Mouse (Mus musculus): ENCODE data around the gene Trim63.
"Not testable (repeated sequence)": the region's sequence is repeated elsewhere in the genome, so short reads cannot be mapped to it uniquely, and the experiment has no call there.

Trim63 gene

DNA sequence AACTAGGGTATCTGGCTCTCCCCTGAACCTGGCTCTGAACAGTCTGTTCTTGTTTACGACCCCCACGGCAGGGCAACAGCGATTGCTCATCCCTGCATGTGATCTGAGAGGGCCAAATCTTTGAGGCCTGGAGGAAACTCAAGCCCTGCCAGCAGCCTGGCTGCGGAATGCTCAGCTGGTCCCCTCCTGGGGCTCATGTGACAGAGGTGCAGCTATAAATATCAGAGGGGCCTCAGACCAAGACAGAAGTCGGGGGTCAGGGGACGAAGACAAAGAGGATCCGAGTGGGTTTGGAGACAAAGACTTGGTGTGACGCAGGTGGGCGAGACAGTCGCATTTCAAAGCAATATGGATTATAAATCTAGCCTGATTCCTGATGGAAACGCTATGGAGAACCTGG lies at the start of gene Trim63:
Gene Trim63 (plus strand): TSS at position 245 of the 400 bp plus-strand sequence.
- no peak for DNase-seq

DNA sequence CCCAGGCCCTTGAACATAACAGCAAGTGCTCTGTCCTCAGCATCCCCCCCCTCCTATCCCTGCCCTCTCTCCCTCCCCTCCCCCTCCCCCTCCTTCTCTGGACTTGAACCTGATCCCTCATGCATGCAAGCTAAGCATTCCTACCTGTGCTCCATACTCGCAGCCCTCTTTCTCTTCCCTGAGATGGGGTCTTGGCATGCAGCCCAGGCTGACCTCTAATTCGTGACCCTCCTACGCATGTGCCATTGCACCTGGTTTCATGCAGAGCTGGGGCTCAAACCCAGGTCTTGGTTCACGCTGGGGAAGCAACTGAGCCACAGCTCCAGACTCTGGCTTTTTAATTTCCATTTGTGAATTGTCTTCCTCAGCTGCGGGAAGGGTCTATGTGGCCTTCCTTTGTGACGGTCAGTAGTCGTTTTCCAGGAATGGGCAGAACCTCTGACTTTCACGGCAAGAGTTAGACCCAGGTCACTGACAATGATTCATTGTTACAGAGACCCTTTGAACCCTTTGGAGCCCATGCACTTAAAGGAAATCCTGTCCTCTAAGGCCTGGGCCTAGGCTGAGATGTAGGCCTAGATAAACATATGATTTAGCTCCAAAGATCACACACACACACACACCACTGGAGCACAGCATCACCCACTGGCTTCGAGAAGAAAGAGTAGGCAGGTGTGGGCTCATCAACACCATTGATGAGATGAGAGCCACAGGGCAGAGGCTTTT lies 48.9 kb upstream of the Trim63 start:
- DNase-seq = peak in 1 of 2 experiments; percentile 44

DNA sequence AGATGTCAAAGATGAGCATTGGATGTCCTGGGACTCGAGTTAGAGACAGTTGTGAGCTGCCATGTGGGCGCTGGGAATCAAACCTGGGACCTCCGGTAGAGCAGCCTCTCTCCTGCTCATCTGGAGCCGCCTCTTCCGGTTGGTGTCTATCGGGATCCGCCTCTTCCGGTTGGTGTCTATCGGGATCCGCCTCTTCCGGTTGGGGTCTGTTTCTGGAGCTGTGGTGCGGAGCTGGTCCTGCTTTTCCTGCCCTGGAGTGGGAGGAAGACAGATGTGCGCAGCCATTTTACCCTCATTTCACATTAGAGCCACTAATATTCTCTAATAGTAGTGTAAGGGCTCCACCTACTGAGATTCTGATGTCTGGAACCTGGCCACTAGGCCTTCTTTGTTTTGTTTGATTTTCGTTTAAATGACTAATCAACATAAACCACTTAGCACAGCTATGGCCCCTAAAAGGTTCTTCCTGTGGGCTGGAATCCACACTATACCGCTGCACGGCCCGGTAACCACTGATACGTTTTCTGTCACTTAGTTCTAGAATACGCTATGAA lies 46.7 kb upstream of the Trim63 start:
- peak in 1 of 2 experiments; percentile 55 for DNase-seq

DNA sequence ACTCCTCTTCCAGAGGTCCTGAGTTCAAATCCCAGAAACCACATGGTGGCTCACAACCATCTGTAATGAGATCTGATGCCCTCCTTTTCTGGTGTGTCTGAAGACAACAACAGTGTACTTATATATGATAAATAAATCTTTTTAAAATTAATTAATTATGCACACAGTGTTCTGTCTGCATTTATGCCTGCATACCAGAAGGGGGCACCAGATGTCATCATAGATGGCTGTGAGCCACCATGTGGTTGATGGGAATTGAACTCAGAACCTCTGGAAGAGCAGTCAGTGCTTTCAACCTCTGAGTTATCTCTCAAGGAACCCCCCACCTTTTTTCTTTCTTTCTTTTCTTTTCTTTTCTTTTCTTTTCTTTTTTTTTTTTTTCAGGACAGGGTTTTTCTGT lies 45.3 kb upstream of the Trim63 start:
- not testable (repeated sequence) for DNase-seq

DNA sequence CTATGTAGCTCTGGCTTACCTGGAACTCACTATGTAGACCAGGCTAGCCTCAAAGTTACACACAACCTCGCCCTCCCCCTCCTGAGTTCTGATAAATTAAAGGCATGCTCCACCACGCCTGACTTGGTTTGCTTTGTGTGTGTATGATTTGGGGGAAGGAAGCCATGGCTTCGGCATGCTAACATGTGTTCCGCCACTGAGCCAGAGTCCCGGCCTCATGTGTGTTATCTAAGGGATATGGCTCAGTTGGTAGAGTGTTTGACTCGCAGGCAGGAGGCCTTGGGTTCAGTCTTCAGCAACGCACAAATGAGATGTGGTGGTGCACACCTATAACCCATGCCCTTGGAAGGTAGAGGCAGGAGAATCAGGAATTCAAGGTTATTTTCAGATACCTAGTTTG lies 42.9 kb upstream of the Trim63 start:
- DNase-seq = no peak

DNA sequence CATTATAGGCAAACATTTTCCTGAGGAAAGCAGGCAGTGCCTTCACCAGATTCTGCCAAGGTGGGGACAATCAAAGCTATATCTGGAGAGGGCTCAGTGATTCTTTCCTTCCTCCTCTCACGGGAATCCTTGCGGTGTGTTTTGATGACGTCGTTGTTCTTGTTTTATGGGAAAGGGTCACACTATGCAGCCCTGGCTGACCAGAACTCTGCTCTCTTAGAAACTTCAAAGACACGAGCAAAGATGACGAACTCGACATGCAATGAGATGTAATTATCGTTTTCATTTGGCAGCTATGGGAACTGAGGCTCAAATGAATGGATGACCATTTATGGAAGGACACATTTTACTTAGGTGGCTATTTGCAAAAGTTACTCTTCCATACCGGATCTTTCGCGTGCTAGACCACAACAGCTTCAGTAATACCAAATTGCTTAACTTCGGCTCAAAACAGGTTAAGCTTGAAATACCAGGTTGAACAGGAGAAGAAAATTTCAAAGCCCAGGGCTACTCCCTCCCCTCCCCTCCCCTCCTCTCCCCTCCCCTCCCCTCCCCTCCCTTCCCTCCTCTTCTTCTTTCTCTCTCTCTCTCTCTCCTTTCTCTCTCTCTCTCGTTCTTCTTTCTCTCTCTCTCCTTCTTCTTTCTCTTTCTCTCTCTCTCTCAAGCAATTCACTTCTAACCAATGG lies 42.0 kb upstream of the Trim63 start:
- DNase-seq = no peak

DNA sequence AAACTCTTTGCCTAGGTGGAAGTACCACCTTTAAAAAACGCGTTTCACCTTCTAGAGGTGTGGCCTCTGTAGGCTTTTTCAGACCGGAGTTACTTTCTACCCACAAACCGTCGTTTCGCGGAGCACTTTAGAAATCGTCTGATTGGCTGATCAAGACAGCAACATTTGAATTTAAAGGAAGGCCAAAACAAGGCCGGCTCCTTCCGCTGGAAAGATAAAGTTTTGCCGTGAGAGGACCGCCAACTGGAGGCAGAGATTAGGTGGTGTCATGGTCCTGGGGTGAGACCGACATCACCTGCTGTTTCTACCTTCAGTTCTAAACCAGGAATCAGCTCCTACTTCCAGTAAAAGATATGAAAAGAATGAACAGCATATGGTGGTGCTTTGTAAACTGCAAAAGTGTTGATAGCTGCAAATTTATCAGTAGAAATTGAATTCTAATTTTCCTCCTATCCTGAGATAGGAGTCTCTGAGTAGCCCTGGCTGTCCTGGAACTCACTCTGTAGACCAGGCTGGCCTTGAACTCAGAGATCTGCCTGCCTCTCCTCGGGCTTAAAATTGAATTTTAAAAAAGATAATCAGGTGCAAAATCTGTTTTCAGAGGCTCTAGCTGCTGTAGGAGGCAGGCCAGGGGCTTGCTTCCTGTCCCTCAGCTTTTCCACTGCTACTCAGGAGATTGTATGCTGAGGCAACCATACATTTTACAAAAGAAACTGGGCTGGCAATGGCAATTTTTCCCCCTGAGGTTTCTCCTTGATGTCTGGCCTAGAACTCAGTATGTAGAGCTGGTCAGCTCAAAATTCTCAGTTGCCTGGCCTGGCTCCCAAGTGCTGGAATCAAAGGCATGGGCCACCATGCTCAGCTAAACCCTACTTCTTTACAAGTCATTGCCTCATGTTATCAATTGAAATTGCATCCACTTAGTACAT lies 41.2 kb upstream of the Trim63 start:
- no peak for DNase-seq

DNA sequence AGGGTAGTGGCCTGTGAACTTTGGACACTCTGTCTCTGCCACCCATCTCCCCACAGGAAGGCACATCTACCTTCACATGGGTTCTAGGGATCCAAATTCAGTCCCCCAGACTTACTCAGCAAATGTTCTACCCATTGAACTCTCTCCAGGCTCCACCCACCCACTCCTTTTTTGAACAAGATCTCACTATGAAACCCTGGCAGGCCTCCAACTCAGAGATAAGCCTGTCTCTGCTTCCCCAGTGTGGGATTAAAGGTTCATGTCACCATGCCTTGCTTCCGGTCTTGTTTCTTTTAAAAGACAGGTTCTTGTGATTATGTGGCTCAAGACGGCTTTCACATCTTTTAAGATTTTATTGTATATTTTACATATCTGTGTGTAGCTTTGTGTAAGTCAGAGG lies 30.0 kb upstream of the Trim63 start:
- DNase-seq = no peak

DNA sequence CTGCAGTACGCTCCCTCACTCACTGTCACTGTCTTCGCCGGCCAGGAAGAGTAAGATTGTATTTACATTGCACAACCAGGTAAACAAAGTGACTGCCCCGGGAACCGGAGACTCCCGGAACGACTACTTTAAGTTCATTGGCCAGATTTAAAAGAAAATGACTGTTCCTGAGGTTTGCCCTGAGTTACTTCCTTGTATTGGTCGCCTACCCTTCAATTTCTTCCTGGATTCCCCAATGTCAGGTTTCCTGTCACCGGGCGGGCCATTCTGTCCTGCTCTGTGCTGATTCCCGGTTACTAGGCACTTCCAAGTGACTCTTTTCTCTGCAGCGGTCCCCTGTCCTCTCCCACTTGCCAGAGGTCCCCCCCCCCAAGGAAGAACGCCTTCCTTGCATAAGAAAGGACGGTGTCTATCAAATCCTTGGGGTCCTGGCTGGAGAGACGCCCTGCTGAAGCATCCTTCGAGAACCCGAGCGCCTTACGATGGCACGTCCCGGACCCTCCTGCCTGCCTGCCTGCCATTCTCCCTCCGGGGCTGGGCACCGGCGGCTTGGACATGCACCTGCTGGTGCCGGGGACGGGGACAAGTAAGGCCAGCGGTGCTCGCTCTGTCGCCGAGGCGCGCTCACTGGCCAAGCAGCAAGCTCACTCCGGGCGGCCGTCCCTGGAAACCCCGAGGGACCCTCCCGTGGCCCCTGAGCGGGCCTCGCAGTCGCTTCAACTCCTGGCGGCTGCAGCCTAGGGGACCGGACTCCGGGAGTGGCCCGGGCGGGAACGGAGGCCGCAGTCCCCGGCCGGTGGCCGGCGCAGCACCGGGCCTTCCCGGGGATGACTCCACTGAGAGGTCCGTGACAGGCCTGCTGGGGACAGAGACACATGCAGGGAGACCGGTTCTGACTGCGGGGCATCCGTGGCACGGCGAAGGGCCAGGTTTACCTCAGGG lies 28.4 kb upstream of the Trim63 start:
- peak; percentile 24 to 64 for DNase-seq

DNA sequence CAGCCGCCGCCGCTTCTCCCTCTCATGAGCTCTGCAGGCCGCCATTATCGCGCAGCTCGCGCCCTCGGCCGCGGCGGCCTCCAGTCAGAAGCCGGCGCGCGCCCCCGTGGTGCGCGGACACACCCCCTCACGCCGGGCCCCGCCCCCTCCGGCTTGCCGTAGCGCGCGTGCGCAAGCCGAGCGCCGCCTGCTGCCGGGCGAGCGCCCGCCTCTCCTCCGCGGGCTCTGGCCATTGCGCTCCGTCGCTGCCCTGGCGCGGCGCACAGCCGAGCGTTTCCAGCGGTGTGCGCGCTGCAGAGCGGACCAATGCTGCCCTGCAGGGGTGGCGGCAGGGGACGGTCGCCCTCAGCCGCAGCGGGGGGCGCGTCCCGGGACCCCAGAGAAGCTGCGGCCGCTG lies 27.8 kb upstream of the Trim63 start:
- peak; percentile 92 to 96 for DNase-seq

DNA sequence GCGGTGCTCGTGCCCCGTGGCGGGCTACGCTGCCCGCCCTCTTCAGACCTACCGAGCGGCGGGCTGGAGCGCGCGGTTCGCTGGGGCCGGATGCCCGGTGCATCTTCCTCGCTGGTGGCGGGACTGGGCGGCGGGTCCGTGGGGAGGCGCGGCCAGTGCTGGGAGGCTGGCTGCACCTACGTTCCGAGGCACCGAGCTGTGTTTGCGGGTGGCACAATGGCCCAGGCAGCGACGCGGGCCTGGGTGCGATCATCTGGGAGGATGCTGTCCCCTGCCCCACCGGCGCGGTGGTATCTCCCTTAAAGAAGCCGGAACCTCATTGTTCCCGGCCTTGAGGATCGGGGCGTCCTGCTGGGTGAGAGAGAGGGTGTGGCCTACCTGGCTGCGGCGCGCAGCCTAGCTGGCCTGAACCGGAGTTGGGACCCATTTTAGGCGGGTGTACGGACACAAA lies 27.3 kb upstream of the Trim63 start, which contains the start of gene Pdik1l:
Gene Pdik1l (minus strand): TSS at position 321 of the 451 bp plus-strand sequence.
- peak; percentile 78 to 91 for DNase-seq

DNA sequence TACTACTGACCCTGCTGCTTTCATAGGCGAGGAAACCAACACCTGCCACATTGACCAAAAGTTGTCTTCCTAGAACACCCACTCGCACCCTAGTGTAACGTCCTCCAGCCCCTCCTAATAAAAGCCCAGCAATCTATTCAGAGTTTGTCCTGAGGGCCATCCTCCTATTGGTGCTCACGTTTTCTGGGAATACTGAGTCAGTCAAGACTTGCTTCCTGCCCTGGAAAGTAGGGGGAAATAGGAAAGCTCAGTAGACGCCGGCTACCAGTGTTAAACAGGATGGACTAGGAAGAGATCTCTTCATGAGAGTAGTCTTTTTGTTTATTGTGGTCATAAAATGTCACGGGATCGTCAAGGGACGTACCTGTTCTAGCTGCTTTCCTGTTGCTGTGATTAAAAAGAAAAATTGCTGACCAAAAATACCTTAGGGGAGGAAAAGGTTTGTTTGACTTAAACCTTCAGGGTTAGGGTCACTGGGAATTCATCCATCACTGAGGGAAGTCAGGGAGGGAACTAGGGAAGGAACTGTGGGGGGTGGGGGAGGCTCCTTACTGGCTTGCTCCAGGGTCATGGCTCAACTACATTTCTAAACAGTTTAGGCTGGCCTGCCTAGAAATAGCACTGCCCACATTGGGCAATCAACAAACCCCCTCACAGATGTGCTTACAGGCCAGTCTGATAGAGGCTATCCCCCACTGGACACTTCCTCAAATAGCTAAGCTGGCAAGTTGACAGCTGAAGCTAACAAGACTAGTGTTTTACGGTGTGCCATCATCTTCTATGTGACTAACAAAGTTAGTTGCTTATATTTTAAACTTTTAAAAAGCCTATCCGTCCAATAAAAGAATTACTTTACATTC lies 26.3 kb upstream of the Trim63 start:
- peak in 1 of 2 experiments; percentile 28 for DNase-seq

DNA sequence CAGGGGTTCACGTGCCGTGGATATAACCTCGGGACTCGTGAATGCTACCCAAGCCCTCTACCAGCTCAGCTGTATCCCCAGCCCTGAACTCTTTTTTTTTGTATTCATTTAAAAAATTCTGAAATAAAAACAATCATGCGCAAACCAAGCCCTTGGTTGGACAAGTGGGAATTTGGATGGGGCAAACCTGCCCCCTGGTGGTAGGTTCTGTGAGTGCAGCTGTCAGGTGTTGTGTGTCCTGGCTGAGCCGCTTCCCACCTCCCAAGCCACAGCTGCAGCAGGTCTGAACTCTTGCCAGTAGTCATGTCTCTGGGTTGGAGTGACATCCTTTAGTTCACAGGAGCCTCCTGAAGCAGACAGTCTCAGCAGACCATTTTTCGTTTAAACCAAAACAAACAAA lies 22.9 kb upstream of the Trim63 start:
- peak; percentile 71 to 83 for DNase-seq

DNA sequence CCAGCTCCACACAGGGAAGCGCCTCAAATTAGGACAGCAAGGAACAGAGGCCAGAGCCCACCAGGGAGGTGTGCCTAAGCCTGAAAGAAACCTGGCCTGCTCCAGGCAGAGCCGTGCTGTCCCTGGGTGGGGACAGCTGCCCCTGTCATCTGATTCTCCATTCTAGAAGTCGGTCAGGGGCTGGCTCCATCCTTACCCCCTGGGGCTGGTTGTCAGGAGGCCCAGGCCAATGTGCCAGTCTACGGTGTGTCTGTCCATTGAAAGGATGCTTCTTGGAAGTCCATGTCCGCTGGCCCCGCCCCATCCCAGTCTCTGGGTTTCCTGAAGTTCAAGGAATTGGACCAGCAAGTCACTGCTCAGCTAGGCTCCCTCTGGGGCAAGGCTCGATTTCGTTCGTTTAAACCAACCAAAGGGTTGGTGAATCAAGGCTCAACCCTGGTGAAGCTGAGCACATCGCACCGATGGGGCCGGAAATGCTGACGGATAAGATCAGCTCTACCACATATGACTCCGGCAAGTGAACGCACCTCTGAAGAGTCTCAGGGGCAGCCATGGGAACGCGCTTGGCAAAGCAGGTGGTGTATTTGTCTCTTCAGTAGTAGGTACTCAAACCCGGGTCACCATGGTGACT lies 21.7 kb upstream of the Trim63 start:
- no peak for DNase-seq

DNA sequence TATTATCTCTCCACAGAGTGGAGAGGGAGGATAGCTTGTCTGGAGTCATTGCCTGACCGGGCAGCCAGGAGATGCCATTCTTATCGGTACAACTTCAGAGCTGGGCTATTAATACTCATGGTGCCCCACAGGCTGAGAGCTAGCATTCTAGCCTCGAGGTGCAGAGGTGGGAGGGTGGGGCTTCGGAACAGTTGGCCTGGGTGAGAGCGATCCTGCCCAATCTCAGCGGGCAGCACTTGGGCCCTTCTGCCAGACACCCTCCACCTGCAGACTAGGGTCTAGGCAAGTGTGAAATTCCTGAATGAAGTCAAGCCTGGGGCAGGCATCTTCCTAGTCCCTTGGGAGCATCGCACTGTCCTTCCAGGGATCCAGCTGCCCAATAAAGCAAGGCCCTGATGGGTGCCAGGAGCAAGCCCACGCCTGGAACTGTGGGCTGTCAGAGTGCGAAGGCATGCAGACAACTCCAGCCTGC lies 21.2 kb upstream of the Trim63 start:
- DNase-seq = no peak

DNA sequence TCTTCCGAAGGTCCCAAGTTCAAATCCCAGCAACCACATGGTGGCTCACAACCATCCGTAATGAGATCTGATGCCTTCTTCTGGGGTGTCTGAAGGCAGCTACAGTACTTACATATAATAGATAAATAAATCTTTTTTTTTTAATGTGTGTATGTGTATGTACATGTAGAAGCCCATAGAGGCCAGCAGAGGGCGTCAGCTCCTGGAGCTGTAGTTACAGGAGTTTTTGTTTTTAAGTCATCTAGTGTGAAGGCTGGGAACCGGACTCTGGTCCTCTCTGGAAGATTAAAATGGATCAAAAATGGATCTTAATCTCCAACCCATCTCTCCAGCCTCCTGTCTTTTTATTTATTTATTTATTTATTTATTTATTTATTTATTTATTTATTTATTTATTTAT lies 18.8 kb upstream of the Trim63 start:
- DNase-seq = peak in 1 of 2 experiments; percentile 15

DNA sequence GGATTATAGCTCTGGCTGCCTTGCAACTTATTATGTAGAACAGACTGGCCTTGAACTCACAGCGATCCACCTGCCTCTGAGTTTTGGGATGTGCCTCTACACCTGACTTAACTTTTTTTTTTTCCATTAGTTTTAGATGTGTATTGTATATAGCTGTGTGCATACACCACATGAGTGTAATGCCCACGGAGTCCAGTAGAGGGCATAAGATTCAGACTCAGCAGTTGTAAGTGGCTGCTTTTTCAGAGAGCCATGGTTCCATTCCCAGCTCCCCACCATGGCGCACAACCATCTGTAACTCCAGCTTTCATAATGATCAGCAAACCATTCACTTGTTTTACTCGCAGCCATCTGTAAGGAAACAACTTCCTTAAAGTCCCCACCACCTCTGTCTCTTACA lies 18.4 kb upstream of the Trim63 start:
- peak in 1 of 2 experiments; percentile 15 for DNase-seq

DNA sequence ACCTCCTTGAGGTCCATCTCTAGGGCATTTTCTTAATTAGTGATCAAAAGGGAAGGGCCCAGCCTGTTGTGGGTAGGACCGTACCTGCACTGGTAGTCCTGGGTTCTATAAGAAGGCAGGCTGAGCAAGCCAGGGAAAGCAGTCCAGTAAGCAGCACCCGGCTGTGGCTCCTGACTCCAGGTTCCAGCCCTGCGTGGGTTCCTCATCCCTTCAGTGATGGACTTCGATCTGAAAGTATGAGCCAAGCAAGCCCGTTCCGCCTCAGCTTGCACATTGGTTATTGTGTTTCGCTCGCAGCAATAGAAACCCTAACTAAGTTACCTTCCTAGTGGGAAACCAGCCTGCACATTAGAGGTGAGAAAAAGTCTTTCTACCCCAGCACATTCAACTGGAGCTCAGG lies 17.6 kb upstream of the Trim63 start:
- peak; percentile 27 to 50 for DNase-seq

DNA sequence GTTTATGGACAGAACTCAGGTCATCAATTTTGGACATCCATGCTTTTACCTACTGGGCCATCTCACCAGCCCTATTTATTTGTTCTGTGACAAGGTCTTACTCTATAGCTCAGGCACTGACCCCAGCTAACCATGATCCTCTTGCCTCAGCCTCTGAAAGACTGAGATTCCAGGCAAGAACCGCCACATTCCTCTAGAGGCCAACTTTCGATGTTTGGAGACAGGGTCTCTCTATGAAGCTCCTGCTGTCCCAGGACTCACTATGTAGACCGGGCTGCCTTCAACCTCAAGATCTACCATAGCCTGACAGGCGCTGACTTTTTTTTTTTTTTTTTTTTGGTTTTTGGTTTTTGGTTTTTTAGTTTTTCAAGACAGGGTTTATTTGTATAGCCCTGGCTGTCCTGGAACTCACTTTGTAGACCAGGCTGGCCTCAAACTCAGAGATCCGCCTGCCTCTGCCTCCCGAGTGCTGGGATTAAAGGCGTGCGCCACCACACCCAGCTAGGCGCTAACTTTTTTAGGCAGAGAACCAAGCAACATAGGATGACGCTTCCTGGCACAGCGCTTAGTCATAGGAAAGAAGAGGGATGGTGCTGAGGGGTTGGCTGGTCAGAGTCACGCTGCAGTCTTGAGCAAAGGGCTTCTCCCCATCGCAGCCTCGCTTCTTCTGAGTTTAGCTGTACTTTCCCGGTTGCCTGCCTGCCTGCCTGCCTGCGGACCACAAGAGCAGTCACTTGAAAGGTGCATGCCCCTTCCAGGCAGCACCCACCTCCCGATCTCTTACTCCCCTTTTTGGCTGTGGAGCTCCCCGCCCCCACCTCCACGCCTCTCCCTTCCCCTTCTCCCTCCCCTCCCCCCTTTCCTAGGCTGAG lies 16.1 kb upstream of the Trim63 start:
- DNase-seq = peak in 1 of 2 experiments; percentile 13

Measured in kidney, postnatal 25 days (tissue).